Mouse (Mus musculus): ENCODE data around the gene Sap30bp.

- no peak for TF ChIP-seq CTCF (IDR thresholded peaks at IDR 0.05; ENCODE audit: low read depth)
- no peak for TF ChIP-seq EP300 (IDR thresholded peaks at IDR 0.05; ENCODE audit: low read depth)
Observed at GRCm38 (mm10) chr11:115950719-115951118, 17.6 kb downstream of the Sap30bp start.

All from liver, embryonic 14.5 days (tissue).